Mouse (Mus musculus) inflammation-experienced regulatory T-cells, adult 6 months (primary cell): ENCODE measurements at regions not wholly inside any gene's neighbourhood (a gene's known extent, or its start where the extent isn't known, plus 50 kb on each side); places are given as distances from the start of the nearest gene placed in this dataset.

Experiments used
- ATAC-seq: one replicate; pipeline ENCODE4 v1.8.0; 2017

GRCm38 (mm10) chr13:41694749-41695419 is 89.2 kb downstream of the Tmem170b start:
- ATAC-seq = no peak

GRCm38 (mm10) chr13:41696767-41697445 is 91.2 kb downstream of the Tmem170b start:
- no peak for ATAC-seq

DNA sequence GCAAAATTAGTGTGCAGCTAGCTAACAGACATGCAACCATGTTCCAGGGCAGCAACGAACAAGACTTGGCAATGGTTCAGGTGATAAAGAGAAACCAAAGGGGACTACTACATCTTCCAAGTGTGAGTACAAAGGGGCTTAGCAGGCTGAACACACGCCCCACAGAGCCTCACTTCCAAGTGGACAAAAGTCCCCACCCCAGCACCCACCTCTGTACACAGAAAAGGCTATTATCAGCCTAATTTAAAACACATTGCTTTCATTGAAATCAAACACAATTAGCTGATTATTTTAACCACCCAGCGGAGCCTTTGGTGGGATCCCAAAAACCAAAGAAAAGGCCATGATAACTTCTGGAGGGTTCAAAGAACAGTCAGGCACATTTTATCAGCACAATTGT is 95.6 kb downstream of the Tmem170b start:
- no peak for ATAC-seq

DNA sequence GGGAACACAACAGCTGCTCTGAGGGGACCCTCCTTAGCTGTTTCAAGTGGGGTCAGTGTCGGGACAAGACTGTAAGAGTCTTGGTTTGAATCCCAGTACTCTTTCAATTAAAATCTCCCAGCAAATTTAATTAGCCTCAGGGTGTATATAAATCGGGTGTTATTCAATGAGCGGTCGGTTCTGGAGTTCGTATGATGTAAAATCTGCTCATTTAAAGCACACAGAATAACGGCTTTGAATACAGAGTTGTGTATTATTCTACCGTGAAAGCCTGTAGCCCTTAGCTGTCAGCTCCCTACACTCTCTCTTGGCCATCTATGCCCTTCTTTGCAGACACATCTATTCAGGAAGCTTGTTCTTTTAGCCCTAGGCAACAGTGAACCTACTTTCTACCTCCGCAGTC is 96.1 kb downstream of the Tmem170b start:
- ATAC-seq = no peak

- ATAC-seq = no peak
These were observed 97.5 kb downstream of the Tmem170b start for GRCm38 (mm10) chr13:41703196-41703595.

- no peak for ATAC-seq
These were observed 97.9 kb downstream of the Tmem170b start for GRCm38 (mm10) chr13:41703618-41704017.

DNA sequence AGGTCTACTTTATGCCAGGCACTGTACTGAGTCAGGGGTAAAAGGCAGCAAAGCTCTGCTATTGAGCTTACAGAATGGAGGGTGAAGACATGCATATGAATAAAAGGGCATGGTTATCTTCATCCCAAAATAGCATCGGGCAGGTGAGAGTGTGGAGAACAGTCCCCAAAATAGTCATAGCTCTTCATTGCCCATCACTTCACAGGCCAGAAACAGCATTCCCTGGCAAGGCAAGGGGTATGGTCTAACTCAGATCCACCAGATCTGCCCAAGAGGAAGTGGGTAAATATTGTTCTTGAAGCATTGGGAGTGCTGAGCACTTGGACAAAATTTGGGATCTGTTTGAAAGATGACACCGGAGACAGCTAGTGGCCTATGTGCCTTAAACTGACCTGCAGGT is 99.1 kb downstream of the Tmem170b start:
- no peak for ATAC-seq

DNA sequence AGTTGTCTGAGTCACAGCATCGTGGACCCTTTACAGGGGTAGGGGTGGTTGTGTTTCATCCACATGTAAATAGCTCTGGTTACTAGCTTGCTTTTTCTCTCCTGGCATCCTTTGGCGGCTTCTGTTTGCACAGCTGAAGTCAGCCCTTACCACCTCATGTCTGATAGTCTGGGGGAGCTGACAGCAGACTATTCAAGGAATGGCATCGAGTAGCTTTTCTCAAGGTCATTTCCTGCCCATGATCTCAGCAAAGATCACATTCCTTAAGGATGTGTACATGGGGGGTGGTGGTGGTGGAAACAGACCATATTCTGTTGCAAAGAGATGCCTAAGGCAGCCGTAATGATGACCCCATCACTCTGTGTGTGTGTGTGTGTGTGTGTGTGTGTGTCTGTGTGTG is 99.9 kb downstream of the Tmem170b start:
- no peak for ATAC-seq

DNA sequence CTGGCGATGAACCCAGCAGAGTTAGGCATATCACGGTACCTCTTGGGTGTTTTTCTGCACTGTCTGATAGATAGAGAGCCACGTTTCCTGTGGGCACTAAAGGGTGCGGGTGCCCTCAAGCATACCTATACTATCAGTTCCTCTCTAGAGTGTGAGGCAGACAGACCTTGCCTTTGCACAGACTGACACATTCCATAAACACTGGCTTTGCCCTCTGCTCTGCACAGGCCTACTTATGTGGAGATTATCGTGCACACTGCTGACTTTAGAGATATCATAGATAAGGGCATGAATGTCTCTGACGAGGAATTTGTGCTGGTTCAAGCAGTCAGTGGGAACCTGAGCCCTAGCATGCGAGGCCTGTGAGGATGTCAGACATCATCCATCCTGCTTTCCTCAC is 102.1 kb downstream of the Tmem170b start:
- ATAC-seq = no peak

GRCm38 (mm10) chr13:41709071-41709470 is 103.4 kb downstream of the Tmem170b start:
- ATAC-seq = no peak

DNA sequence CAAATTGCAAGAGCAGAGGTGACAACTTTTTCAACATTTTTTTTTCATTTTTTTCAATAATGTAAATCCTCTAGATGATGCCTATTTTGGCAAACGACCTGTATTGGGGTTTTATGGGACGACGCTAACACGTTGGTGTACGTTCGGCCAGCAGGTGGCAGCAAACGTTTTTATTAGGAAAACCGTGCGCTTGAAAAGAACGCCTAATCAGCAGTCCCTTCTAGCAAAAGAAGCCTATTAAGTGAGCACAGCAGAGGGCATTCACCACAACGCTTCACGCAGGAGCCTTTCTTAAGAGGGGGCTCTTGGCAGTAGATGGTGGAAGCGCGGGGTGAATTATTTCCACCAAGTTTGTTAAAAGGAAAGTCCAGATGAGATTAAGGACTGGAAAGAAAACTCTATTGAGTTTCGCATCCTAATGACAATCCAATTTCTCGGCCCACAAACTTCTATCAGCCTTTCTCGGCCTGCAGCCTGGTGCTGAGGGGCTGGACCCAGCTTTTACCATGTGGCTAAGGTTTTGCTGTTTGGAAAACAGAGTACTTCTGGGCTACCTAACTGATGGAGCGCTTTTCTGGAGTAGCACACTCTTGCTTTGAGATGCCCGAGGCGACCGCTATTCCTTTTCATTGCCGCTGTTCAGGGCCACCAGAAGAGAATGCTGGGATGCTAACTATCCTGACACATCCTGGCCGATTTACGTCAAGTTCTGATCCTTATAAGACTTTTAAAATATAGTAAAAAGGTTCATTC is 103.9 kb downstream of the Tmem170b start:
- peak; percentile 56 for ATAC-seq

DNA sequence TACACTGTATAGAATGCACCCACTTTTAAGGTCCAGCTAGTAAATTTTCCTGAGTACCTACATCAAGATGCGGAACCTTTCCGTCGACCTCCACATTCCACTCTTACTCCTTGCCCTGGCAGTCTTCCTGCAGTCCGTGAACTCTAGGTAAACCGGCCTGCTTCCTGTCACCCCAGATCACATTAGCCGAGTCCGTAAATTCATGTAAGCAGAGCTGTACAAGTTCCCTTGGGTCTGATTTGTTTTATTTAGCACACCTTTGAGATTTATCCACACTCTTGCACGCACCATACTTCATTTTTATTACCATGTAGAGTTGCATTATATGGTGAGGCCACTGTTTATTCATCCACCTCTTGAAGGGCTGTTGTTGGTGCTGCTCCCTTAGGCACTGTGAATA is 106.9 kb downstream of the Tmem170b start:
- ATAC-seq = no peak
